Mouse (Mus musculus) right cerebral cortex, postnatal 25 days (tissue): ENCODE measurements at regions not wholly inside any gene's neighbourhood (a gene's known extent, or its start where the extent isn't known, plus 50 kb on each side); places are given as distances from the start of the nearest gene placed in this dataset.
"Not testable (repeated sequence)": the region's sequence is repeated elsewhere in the genome, so short reads cannot be mapped to it uniquely, and the experiment has no call there.

ENCODE experiments used
- DNase-seq: peaks from one replicate; pipeline ENCODE4 v3.0.0; 2022

- not testable (repeated sequence) for DNase-seq
These were observed 188.2 kb upstream of the Asap2 start for GRCm38 (mm10) chr12:20802027-20802426.

GRCm38 (mm10) chr12:20805466-20805865 lies 184.8 kb upstream of the Asap2 start:
- DNase-seq: not testable (repeated sequence)

GRCm38 (mm10) chr12:20806681-20807080 lies 183.6 kb upstream of the Asap2 start:
- no peak for DNase-seq

GRCm38 (mm10) chr12:20813836-20814235 lies 176.4 kb upstream of the Asap2 start:
- not testable (repeated sequence) for DNase-seq

DNA sequence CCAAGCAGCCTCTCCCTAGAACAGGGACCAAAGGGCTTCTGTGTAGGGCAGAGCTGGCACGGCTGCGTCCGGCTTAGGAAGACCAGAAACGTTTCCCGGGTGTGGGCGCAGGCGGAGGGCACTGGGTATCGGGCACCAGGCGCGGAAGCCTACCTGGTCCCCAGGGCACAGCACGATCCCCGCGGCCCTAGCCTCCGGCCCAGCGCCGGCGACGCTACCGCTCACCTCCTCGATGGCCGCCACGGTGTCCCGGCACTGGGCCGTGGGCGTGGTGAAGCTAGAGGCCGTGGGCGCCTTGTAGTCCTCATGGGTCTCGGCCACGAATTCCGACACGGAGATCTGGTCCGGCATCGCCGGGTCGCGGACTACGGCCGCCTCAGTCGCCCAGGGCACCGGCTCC lies 175.1 kb upstream of the Asap2 start:
- not testable (repeated sequence) for DNase-seq

GRCm38 (mm10) chr12:20815599-20815998 lies 174.7 kb upstream of the Asap2 start:
- no peak for DNase-seq

- DNase-seq: not testable (repeated sequence)
These were observed 146.5 kb upstream of the Asap2 start for GRCm38 (mm10) chr12:20843661-20844320.

GRCm38 (mm10) chr12:20844873-20845272 lies 145.4 kb upstream of the Asap2 start:
- not testable (repeated sequence) for DNase-seq

GRCm38 (mm10) chr12:20845297-20845696 lies 145.0 kb upstream of the Asap2 start:
- no peak for DNase-seq

GRCm38 (mm10) chr12:20884104-20884503 lies 106.2 kb upstream of the Asap2 start:
- not testable (repeated sequence) for DNase-seq

- DNase-seq: peak; percentile 65
These were observed 69.4 kb upstream of the Asap2 start for GRCm38 (mm10) chr12:20920653-20921397.

DNA sequence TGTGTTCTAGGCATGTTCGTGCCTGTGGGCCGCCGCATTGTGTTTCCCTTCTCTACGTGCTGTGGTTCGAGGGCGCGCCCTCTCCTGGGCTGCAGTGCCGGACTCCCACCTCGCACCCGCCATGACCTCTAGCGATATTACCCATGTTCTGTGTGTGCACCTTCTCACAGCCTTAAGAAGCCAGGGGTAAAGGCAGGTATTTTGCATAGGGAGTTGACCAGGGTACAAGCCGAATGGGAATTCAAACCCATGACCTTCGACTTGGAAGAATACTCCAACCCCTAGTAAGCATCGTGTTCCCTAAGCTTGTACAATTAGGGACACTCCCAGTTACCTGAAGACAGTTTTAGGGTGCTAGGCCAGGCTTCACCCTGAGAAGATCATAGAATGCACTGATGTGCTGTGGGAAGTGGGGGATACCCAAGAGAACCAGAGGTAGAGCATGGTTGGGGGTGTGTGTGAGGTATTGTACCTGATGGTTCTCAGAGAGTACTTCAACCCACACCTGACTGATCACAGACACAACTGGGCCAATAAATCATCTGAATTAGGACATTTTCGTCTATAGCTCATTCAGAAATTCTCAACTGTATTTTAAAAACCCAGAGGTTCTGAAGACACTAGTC lies 68.7 kb upstream of the Asap2 start:
- not testable (repeated sequence) for DNase-seq

GRCm38 (mm10) chr12:20928966-20929365 lies 61.3 kb upstream of the Asap2 start:
- peak; percentile 45 for DNase-seq
